Mouse (Mus musculus): ENCODE data around the gene Hyal6. TPM values are rescaled to one million over a fixed set of nuclear protein-coding genes. Genes with fewer than 3 reads are reported as not detected.

Gene Hyal6
- total and polyA plus RNA-seq, 2 experiments, result not detected

GRCm38 (mm10) chr6:24766261-24766660 is 33.2 kb downstream of the Hyal6 start:
- Histone ChIP-seq H3K79me2 (ENCODE audit: control insufficient read depth, insufficient read depth, low read length) (no peaks in the 10 kb centered on the region), H3K4me1 (ENCODE audit: control insufficient read depth, insufficient read depth, low read length) (no peaks in the 10 kb centered on the region), H3K27ac (replicated peaks; ENCODE audit: insufficient read depth, low read depth, low read length) (no peak overlapping the region), H3K4me3 (ENCODE audit: insufficient read depth, low read depth, low read length) (no peak overlapping the region), H3K9ac (ENCODE audit: low read depth, low read length) (no peak overlapping the region), H3K27me3 (ENCODE audit: control insufficient read depth, insufficient read depth, low read length) (no peaks in the 10 kb centered on the region), H3K36me3 (ENCODE audit: control insufficient read depth, insufficient read depth, low read length) (no peaks in the 10 kb centered on the region)
- TF ChIP-seq POLR2A (IDR thresholded peaks at IDR 0.05; ENCODE audit: extremely low read depth, insufficient read depth, low read length), result no peak
- no peak for TF ChIP-seq CTCF (IDR thresholded peaks at IDR 0.05; ENCODE audit: low read depth, low read length)
- 86% methylated on average over 2 of the region's 2 CpGs for WGBS
- no peak for DNase-seq (ENCODE audit: extremely low read depth, low read depth, low spot score)

DNA sequence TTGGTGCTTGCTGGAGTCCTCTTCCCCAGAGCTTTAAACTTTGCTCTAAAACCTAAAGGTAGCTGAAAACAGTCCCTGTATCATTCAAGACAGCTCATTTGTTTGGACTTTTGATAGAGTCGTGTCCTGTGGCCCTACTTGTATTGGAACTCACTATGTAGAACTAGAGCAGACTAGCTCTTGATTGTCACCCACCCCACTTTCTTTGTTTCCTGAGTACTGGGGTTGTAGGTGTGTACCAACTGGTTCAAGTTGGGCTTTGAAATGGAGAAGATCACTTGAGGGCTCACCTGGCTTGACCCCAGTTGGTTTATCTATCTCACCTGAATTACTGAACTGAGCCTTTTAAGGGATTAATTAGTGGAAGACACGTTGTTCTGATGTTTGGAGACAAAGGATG is 46.1 kb downstream of the Hyal6 start:
- no peak for DNase-seq (ENCODE audit: extremely low read depth, low read depth, low spot score)
- 48% methylated on average over 2 of the region's 2 CpGs for WGBS
- Histone ChIP-seq H3K27me3 (ENCODE audit: control insufficient read depth, insufficient read depth, low read length) (no peaks in the 10 kb centered on the region), H3K79me2 (ENCODE audit: control insufficient read depth, insufficient read depth, low read length) (no peaks in the 10 kb centered on the region), H3K9ac (ENCODE audit: low read depth, low read length) (no peak overlapping the region), H3K27ac (replicated peaks; ENCODE audit: insufficient read depth, low read depth, low read length) (no peak overlapping the region), H3K36me3 (ENCODE audit: control insufficient read depth, insufficient read depth, low read length) (no peaks in the 10 kb centered on the region), H3K4me1 (ENCODE audit: control insufficient read depth, insufficient read depth, low read length) (no peaks in the 10 kb centered on the region), H3K4me3 (ENCODE audit: insufficient read depth, low read depth, low read length) (no peak overlapping the region)
- no peak for TF ChIP-seq CTCF (IDR thresholded peaks at IDR 0.05; ENCODE audit: low read depth, low read length)
- TF ChIP-seq POLR2A (IDR thresholded peaks at IDR 0.05; ENCODE audit: extremely low read depth, insufficient read depth, low read length), result no peak

- TF ChIP-seq CTCF (IDR thresholded peaks at IDR 0.05; ENCODE audit: low read depth, low read length) (no peak), POLR2A (IDR thresholded peaks at IDR 0.05; ENCODE audit: extremely low read depth, insufficient read depth, low read length) (no peak)
Observed at GRCm38 (mm10) chr6:24790888-24791287, 57.8 kb downstream of the Hyal6 start, which contains the start of gene Spam1. Spam1 (plus strand) TSS chr6:24791188.

More at GRCm38 (mm10) chr6:24790888-24791287, 57.8 kb downstream of the Hyal6 start, which contains the start of gene Spam1:
- H3K36me3 ChIP-seq (ENCODE audit: control insufficient read depth, insufficient read depth, low read length), result no peaks in the 10 kb centered on the region
- H3K27ac ChIP-seq (replicated peaks; ENCODE audit: insufficient read depth, low read depth, low read length), result no peak within 1 kb of the TSS
- no peaks in the 10 kb centered on the region for H3K27me3 ChIP-seq (ENCODE audit: control insufficient read depth, insufficient read depth, low read length)
- no peak for DNase-seq (ENCODE audit: extremely low read depth, low read depth, low spot score)
- no peak within 1 kb of the TSS for H3K4me3 ChIP-seq (ENCODE audit: insufficient read depth, low read depth, low read length)
- H3K79me2 ChIP-seq (ENCODE audit: control insufficient read depth, insufficient read depth, low read length), result no peaks in the 10 kb centered on the region
- no peak within 1 kb of the TSS for H3K9ac ChIP-seq (ENCODE audit: low read depth, low read length)
- no peaks in the 10 kb centered on the region for H3K4me1 ChIP-seq (ENCODE audit: control insufficient read depth, insufficient read depth, low read length)

Other genes with a start within 250 kb of the Hyal6 start
- not detected in 2 replicates for gene Iqub, start 218.2 kb upstream of the Hyal6 start, total RNA-seq (2014; rRNA removed)
- gene Iqub, start 218.2 kb upstream of the Hyal6 start, polyA plus RNA-seq (2012; rRNA removed), result not detected in 2 replicates
- 65.2 and 101 TPM in 2 replicates for gene Ndufa5, start 205.2 kb upstream of the Hyal6 start, total RNA-seq (2014; rRNA removed)
- 5.2 and 6.3 TPM in 2 replicates for gene Ndufa5, start 205.2 kb upstream of the Hyal6 start, polyA plus RNA-seq (2012; rRNA removed)
- not detected in 2 replicates for gene Asb15, start 205.1 kb upstream of the Hyal6 start, total RNA-seq (2014; rRNA removed)
- gene Asb15, start 205.1 kb upstream of the Hyal6 start, polyA plus RNA-seq (2012; rRNA removed), result not detected in 2 replicates
- gene Lmod2, start 135.5 kb upstream of the Hyal6 start, total RNA-seq (2014; rRNA removed), result 0.37 TPM in 1 of 2 replicates, not detected in the other
- gene Lmod2, start 135.5 kb upstream of the Hyal6 start, polyA plus RNA-seq (2012; rRNA removed), result not detected in 2 replicates
- 36.9 and 40.9 TPM in 2 replicates for gene Wasl, start 68.2 kb upstream of the Hyal6 start, total RNA-seq (2014; rRNA removed)
- gene Wasl, start 68.2 kb upstream of the Hyal6 start, polyA plus RNA-seq (2012; rRNA removed), result 29.4 and 44.5 TPM in 2 replicates
- gene Hyal4, start 15.1 kb downstream of the Hyal6 start, total RNA-seq (2014; rRNA removed), result under 0.01 TPM in 1 of 2 replicates, not detected in the other
- not detected in 2 replicates for gene Hyal4, start 15.1 kb downstream of the Hyal6 start, polyA plus RNA-seq (2012; rRNA removed)
- gene Spam1, start 57.9 kb downstream of the Hyal6 start, total RNA-seq (2014; rRNA removed), result not detected in 2 replicates
- not detected in 2 replicates for gene Spam1, start 57.9 kb downstream of the Hyal6 start, polyA plus RNA-seq (2012; rRNA removed)
- not detected in 2 replicates for gene Hyal5, start 124.8 kb downstream of the Hyal6 start, total RNA-seq (2014; rRNA removed)
- not detected in 2 replicates for gene Hyal5, start 124.8 kb downstream of the Hyal6 start, polyA plus RNA-seq (2012; rRNA removed)
- gene Tmem229a, start 223.1 kb downstream of the Hyal6 start, total RNA-seq (2014; rRNA removed), result 0.60 and 0.65 TPM in 2 replicates
- 0.11 and 0.12 TPM in 2 replicates for gene Tmem229a, start 223.1 kb downstream of the Hyal6 start, polyA plus RNA-seq (2012; rRNA removed)